ENCODE assay signal across 12 mouse cellular contexts in the genomic region with DNA sequence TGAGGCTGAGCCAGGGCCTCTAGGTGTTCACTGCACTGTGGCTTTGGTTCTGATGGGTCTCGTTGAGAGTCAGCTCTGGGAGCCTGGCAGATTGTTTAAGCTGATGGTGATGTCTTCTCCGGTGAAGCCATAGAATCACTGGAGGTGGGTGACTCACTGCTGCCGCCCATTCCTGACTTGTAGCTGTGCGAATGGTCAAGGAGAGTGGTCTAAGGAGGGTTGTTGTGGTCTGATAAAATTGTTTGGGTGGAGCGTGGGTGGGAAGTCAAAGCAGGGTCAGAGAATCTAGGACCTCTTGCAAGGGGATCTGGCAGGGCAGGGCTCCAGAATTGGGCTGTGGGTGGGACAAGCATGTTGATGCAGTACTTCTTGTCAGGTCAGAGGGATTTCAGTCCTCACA.
"Had no signal": no experiment of that assay in that cellular context is flagged by ENCODE, and none has a peak within 500 bp of the region (broad histone marks: within the 10 kb centered on the region; RNA-seq: fewer than 3 reads in every experiment).

No protein-coding gene starts in this region.

- ATAC-seq: intestine, postnatal 0 days; lung, postnatal 0 days; midbrain, embryonic 13.5 days had no signal

- H3K27ac ChIP-seq: liver, embryonic 15.5 days; midbrain, embryonic 13.5 days; neural tube, embryonic 15.5 days had no signal

- H3K4me3 ChIP-seq: liver, embryonic 15.5 days; midbrain, embryonic 13.5 days; neural tube, embryonic 15.5 days had no signal

- DNase-seq: kidney, adult 8-10 months; kidney, postnatal 10 days; lung, adult 2 months; lung, postnatal 36 days; right cerebral cortex, adult 18-20 months; thymus, adult 18-20 months; thymus, postnatal 14 days had no signal

- H3K4me1 ChIP-seq: liver, embryonic 15.5 days; midbrain, embryonic 13.5 days had no signal
